1 mouse cellular context compared by ENCODE assay signal in the genomic region with DNA sequence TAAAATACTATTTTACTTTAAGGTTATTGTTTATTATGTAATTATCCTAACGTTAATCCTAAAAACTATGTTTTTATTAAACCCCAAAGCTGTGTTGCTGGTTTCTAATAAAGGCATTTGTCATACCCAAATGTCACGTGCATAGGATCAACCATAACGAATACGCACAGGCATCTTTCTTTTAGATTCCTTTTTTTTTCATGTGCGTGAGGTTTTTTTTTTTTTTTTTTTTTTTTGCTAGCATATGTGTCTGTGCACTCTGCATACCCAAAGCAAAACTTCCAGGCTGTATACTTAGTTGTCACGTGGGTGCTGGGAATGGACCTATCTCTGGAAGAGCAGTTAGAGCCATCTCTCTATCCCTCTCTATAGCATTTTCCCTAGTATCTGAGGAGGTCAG.
A peak's percentile ranks its signal among the peaks of the same experiment; 100 is the strongest.
TF ChIP-seq lines count a peak whose summit lies in the region.

No protein-coding gene starts in this region.

TF ChIP-seq in MEL, 35 proteins besides CTCF, POLR2A, EP300 and RAD21:
- TF ChIP-seq ZNF384 (IDR thresholded peaks at IDR 0.05; ENCODE audit: low read depth, low read length) (peak; percentile 67; the same call in 1 of the 2 replicates), UBTF (IDR thresholded peaks at IDR 0.05; ENCODE audit: borderline replicate concordance, insufficient read depth, low read depth, low read length) (no peak)
